Mouse (Mus musculus): ENCODE results near the gene Apom. TPM values are rescaled to one million over a fixed set of nuclear protein-coding genes. Genes with fewer than 3 reads are reported as not detected.

Apom gene
- polyA plus RNA-seq, 2 experiments, result 1.1 TPM; not detected in 1

DNA sequence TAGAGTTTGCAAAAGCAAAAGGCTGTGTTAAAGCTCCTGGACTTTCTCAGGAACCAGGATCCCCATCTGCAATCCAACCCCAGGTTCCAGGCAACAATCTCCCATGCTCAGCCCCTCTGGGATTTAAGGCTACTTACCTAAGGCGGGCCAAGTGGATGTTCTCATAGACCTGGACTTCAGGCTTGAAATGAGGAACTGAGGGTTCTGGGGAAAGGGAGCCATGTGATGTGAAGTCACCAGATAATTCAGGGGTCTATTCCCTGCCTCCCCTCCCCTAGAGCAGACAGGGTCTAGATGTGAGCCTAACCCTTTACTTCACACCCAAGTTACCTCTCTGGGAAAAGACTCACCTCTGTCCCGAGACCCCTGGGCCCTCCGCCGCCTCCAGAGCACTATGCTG, 51.1 kb downstream of the Apom start:
- Histone ChIP-seq H3K27ac (replicated peaks; ENCODE audit: low read depth, low read length) (no peak overlapping the region), H3K4me2 (replicated peaks; ENCODE audit: low read depth, low read length, severe bottlenecking) (no peak overlapping the region), H3K27me3 (ENCODE audit: control insufficient read depth, insufficient read depth, low read length) (no peaks in the 10 kb centered on the region), H3K36me3 (ENCODE audit: control insufficient read depth, insufficient read depth, low read length) (no peaks in the 10 kb centered on the region), H3K9me3 (ENCODE audit: control insufficient read depth, low read length) (no peaks in the 10 kb centered on the region), H3K9ac (ENCODE audit: low read depth, low read length, severe bottlenecking) (no peak overlapping the region), H3K4me1 (ENCODE audit: control insufficient read depth, insufficient read depth, low read length) (peaks cover 5% of the 10 kb centered on the region; the same call in 1 of the 2 replicates), H3K4me3 (replicated peaks; ENCODE audit: low read length) (no peak overlapping the region)
- no peak for DNase-seq (ENCODE audit: low spot score)
- WGBS, result 94% methylated on average over 4 of the region's 4 CpGs
- no peak for ATAC-seq (ENCODE audit: low FRiP score, low read depth)
- TF ChIP-seq POLR2A (IDR thresholded peaks at IDR 0.05; ENCODE audit: borderline replicate concordance, extremely low read depth, insufficient read depth, insufficient read length), result no peak

- Histone ChIP-seq H3K4me2 (replicated peaks; ENCODE audit: low read depth, low read length, severe bottlenecking) (no peak overlapping the region), H3K36me3 (ENCODE audit: control insufficient read depth, insufficient read depth, low read length) (no peaks in the 10 kb centered on the region), H3K4me3 (replicated peaks; ENCODE audit: low read length) (no peak overlapping the region), H3K27me3 (ENCODE audit: control insufficient read depth, insufficient read depth, low read length) (no peaks in the 10 kb centered on the region), H3K9ac (ENCODE audit: low read depth, low read length, severe bottlenecking) (no peak overlapping the region), H3K27ac (replicated peaks; ENCODE audit: low read depth, low read length) (no peak overlapping the region), H3K9me3 (ENCODE audit: control insufficient read depth, low read length) (no peaks in the 10 kb centered on the region), H3K4me1 (ENCODE audit: control insufficient read depth, insufficient read depth, low read length) (peaks cover 5% of the 10 kb centered on the region; the same call in 1 of the 2 replicates)
- no peak for TF ChIP-seq POLR2A (IDR thresholded peaks at IDR 0.05; ENCODE audit: borderline replicate concordance, extremely low read depth, insufficient read depth, insufficient read length)
- DNase-seq (ENCODE audit: low spot score) (no peak), ATAC-seq (ENCODE audit: low FRiP score, low read depth) (no peak)
- 49% methylated on average over 6 of the region's 6 CpGs for WGBS
These were observed 51.6 kb downstream of the Apom start for GRCm38 (mm10) chr17:35080248-35080647.

GRCm38 (mm10) chr17:35079778-35080177, 52.1 kb downstream of the Apom start:
- H3K4me3 ChIP-seq (replicated peaks; ENCODE audit: low read length), result no peak overlapping the region
- WGBS, result 72% methylated on average over 9 of the region's 9 CpGs
- H3K36me3 ChIP-seq (ENCODE audit: control insufficient read depth, insufficient read depth, low read length), result no peaks in the 10 kb centered on the region
- ATAC-seq (ENCODE audit: low FRiP score, low read depth), result no peak
- no peak for TF ChIP-seq POLR2A (IDR thresholded peaks at IDR 0.05; ENCODE audit: borderline replicate concordance, extremely low read depth, insufficient read depth, insufficient read length)
- H3K4me2 ChIP-seq (replicated peaks; ENCODE audit: low read depth, low read length, severe bottlenecking), result no peak overlapping the region
- H3K4me1 ChIP-seq (ENCODE audit: control insufficient read depth, insufficient read depth, low read length), result peaks cover 5% of the 10 kb centered on the region; the same call in 1 of the 2 replicates
- DNase-seq (ENCODE audit: low spot score), result no peak
- H3K9ac ChIP-seq (ENCODE audit: low read depth, low read length, severe bottlenecking), result no peak overlapping the region
- no peaks in the 10 kb centered on the region for H3K27me3 ChIP-seq (ENCODE audit: control insufficient read depth, insufficient read depth, low read length)
- no peak overlapping the region for H3K27ac ChIP-seq (replicated peaks; ENCODE audit: low read depth, low read length)
- H3K9me3 ChIP-seq (ENCODE audit: control insufficient read depth, low read length), result no peaks in the 10 kb centered on the region

Other genes starting within 250 kb of the Apom start
Only the 30 nearest of the 41 such genes appear.
- gene Lsm2, start 150.2 kb downstream of the Apom start, polyA plus RNA-seq (2012; rRNA removed), result 186 and 233 TPM in 2 replicates
- 170 and 178 TPM in 2 replicates for gene Lsm2, start 150.2 kb downstream of the Apom start, polyA plus RNA-seq (2014; fragmentation: Nextera tagmentation; extraction: Ambion mirVana)
- 163 and 216 TPM in 2 replicates for gene Vars, start 131.1 kb downstream of the Apom start, polyA plus RNA-seq (2012; rRNA removed)
- gene Vars, start 131.1 kb downstream of the Apom start, polyA plus RNA-seq (2014; fragmentation: Nextera tagmentation; extraction: Ambion mirVana), result 88.3 and 100 TPM in 2 replicates
- 0.64 and 0.85 TPM in 2 replicates for gene Vwa7, start 115.5 kb downstream of the Apom start, polyA plus RNA-seq (2012; rRNA removed)
- gene Vwa7, start 115.5 kb downstream of the Apom start, polyA plus RNA-seq (2014; fragmentation: Nextera tagmentation; extraction: Ambion mirVana), result 0.11 and 0.15 TPM in 2 replicates
- gene Sapcd1, start 104.0 kb downstream of the Apom start, polyA plus RNA-seq (2012; rRNA removed), result 12.0 and 15.2 TPM in 2 replicates
- 12.5 and 13.7 TPM in 2 replicates for gene Sapcd1, start 104.0 kb downstream of the Apom start, polyA plus RNA-seq (2014; fragmentation: Nextera tagmentation; extraction: Ambion mirVana)
- gene Msh5, start 85.3 kb downstream of the Apom start, polyA plus RNA-seq (2012; rRNA removed), result 6.4 and 6.5 TPM in 2 replicates
- 3.4 and 3.5 TPM in 2 replicates for gene Msh5, start 85.3 kb downstream of the Apom start, polyA plus RNA-seq (2014; fragmentation: Nextera tagmentation; extraction: Ambion mirVana)
- gene Clic1, start 82.1 kb downstream of the Apom start, polyA plus RNA-seq (2012; rRNA removed), result 229 and 236 TPM in 2 replicates
- 103 and 108 TPM in 2 replicates for gene Clic1, start 82.1 kb downstream of the Apom start, polyA plus RNA-seq (2014; fragmentation: Nextera tagmentation; extraction: Ambion mirVana)
- 271 and 326 TPM in 2 replicates for gene Ddah2, start 73.0 kb downstream of the Apom start, polyA plus RNA-seq (2012; rRNA removed)
- 358 and 403 TPM in 2 replicates for gene Ddah2, start 73.0 kb downstream of the Apom start, polyA plus RNA-seq (2014; fragmentation: Nextera tagmentation; extraction: Ambion mirVana)
- gene Ly6g6c, start 66.7 kb downstream of the Apom start, polyA plus RNA-seq (2012; rRNA removed), result 3.4 and 5.5 TPM in 2 replicates
- 10.4 and 22.3 TPM in 2 replicates for gene Ly6g6c, start 66.7 kb downstream of the Apom start, polyA plus RNA-seq (2014; fragmentation: Nextera tagmentation; extraction: Ambion mirVana)
- 0.45 and 0.47 TPM in 2 replicates for gene Mpig6b, start 65.9 kb downstream of the Apom start, polyA plus RNA-seq (2012; rRNA removed)
- gene Mpig6b, start 65.9 kb downstream of the Apom start, polyA plus RNA-seq (2014; fragmentation: Nextera tagmentation; extraction: Ambion mirVana), result 0.64 and 1.3 TPM in 2 replicates
- 14.2 and 14.8 TPM in 2 replicates for gene Ly6g6e, start 55.1 kb downstream of the Apom start, polyA plus RNA-seq (2012; rRNA removed)
- 18.0 and 28.4 TPM in 2 replicates for gene Ly6g6e, start 55.1 kb downstream of the Apom start, polyA plus RNA-seq (2014; fragmentation: Nextera tagmentation; extraction: Ambion mirVana)
- 1.3 and 2.3 TPM in 2 replicates for gene Ly6g6d, start 54.0 kb downstream of the Apom start, polyA plus RNA-seq (2012; rRNA removed)
- gene Ly6g6d, start 54.0 kb downstream of the Apom start, polyA plus RNA-seq (2014; fragmentation: Nextera tagmentation; extraction: Ambion mirVana), result 2.0 TPM in 1 of 2 replicates, not detected in the other
- 0.14 and 0.73 TPM in 2 replicates for gene Ly6g6f, start 46.4 kb downstream of the Apom start, polyA plus RNA-seq (2012; rRNA removed)
- 0.28 TPM in 1 of 2 replicates, not detected in the other for gene Ly6g6f, start 46.4 kb downstream of the Apom start, polyA plus RNA-seq (2014; fragmentation: Nextera tagmentation; extraction: Ambion mirVana)
- 98.6 and 157 TPM in 2 replicates for gene Abhd16a, start 42.8 kb downstream of the Apom start, polyA plus RNA-seq (2012; rRNA removed)
- gene Abhd16a, start 42.8 kb downstream of the Apom start, polyA plus RNA-seq (2014; fragmentation: Nextera tagmentation; extraction: Ambion mirVana), result 78.0 and 88.3 TPM in 2 replicates
- gene Ly6g5c, start 23.8 kb downstream of the Apom start, polyA plus RNA-seq (2012; rRNA removed), result not detected in 2 replicates
- not detected in 2 replicates for gene Ly6g5c, start 23.8 kb downstream of the Apom start, polyA plus RNA-seq (2014; fragmentation: Nextera tagmentation; extraction: Ambion mirVana)
- gene Ly6g5b, start 16.6 kb downstream of the Apom start, polyA plus RNA-seq (2012; rRNA removed), result 2.1 and 3.5 TPM in 2 replicates
- gene Ly6g5b, start 16.6 kb downstream of the Apom start, polyA plus RNA-seq (2014; fragmentation: Nextera tagmentation; extraction: Ambion mirVana), result 0.59 and 0.68 TPM in 2 replicates
- gene Gpank1, start 10.6 kb downstream of the Apom start, polyA plus RNA-seq (2012; rRNA removed), result 13.6 and 15.1 TPM in 2 replicates
- 17.5 and 20.0 TPM in 2 replicates for gene Gpank1, start 10.6 kb downstream of the Apom start, polyA plus RNA-seq (2014; fragmentation: Nextera tagmentation; extraction: Ambion mirVana)
- gene Csnk2b, start 10.0 kb downstream of the Apom start, polyA plus RNA-seq (2012; rRNA removed), result 181 and 250 TPM in 2 replicates
- 275 and 308 TPM in 2 replicates for gene Csnk2b, start 10.0 kb downstream of the Apom start, polyA plus RNA-seq (2014; fragmentation: Nextera tagmentation; extraction: Ambion mirVana)
- gene D17H6S53E, start 5.7 kb downstream of the Apom start, polyA plus RNA-seq (2012; rRNA removed), result 5.7 and 6.6 TPM in 2 replicates
- gene D17H6S53E, start 5.7 kb downstream of the Apom start, polyA plus RNA-seq (2014; fragmentation: Nextera tagmentation; extraction: Ambion mirVana), result 6.4 and 8.2 TPM in 2 replicates
- 265 and 361 TPM in 2 replicates for gene Bag6, start 3.1 kb upstream of the Apom start, polyA plus RNA-seq (2012; rRNA removed)
- gene Bag6, start 3.1 kb upstream of the Apom start, polyA plus RNA-seq (2014; fragmentation: Nextera tagmentation; extraction: Ambion mirVana), result 76.2 and 82.8 TPM in 2 replicates
- 404 and 512 TPM in 2 replicates for gene Prrc2a, start 32.8 kb upstream of the Apom start, polyA plus RNA-seq (2012; rRNA removed)
- 192 and 196 TPM in 2 replicates for gene Prrc2a, start 32.8 kb upstream of the Apom start, polyA plus RNA-seq (2014; fragmentation: Nextera tagmentation; extraction: Ambion mirVana)
- gene Aif1, start 44.0 kb upstream of the Apom start, polyA plus RNA-seq (2012; rRNA removed), result 4.0 and 4.8 TPM in 2 replicates
- gene Aif1, start 44.0 kb upstream of the Apom start, polyA plus RNA-seq (2014; fragmentation: Nextera tagmentation; extraction: Ambion mirVana), result 13.1 and 15.7 TPM in 2 replicates
- gene Lst1, start 56.4 kb upstream of the Apom start, polyA plus RNA-seq (2012; rRNA removed), result 21.8 and 24.4 TPM in 2 replicates
- 23.2 and 29.2 TPM in 2 replicates for gene Lst1, start 56.4 kb upstream of the Apom start, polyA plus RNA-seq (2014; fragmentation: Nextera tagmentation; extraction: Ambion mirVana)
- 1.7 and 3.0 TPM in 2 replicates for gene Ltb, start 62.4 kb upstream of the Apom start, polyA plus RNA-seq (2012; rRNA removed)
- gene Ltb, start 62.4 kb upstream of the Apom start, polyA plus RNA-seq (2014; fragmentation: Nextera tagmentation; extraction: Ambion mirVana), result 1.1 and 1.4 TPM in 2 replicates
- 1.1 and 1.3 TPM in 2 replicates for gene Tnf, start 70.0 kb upstream of the Apom start, polyA plus RNA-seq (2012; rRNA removed)
- gene Tnf, start 70.0 kb upstream of the Apom start, polyA plus RNA-seq (2014; fragmentation: Nextera tagmentation; extraction: Ambion mirVana), result 0.28 and 0.73 TPM in 2 replicates
- gene Lta, start 73.3 kb upstream of the Apom start, polyA plus RNA-seq (2012; rRNA removed), result 0.36 and 0.39 TPM in 2 replicates
- gene Lta, start 73.3 kb upstream of the Apom start, polyA plus RNA-seq (2014; fragmentation: Nextera tagmentation; extraction: Ambion mirVana), result 0.14 TPM in 1 of 2 replicates, not detected in the other
- 0.26 TPM in 1 of 2 replicates, not detected in the other for gene Gm16181, start 88.8 kb upstream of the Apom start, polyA plus RNA-seq (2012; rRNA removed)
- gene Gm16181, start 88.8 kb upstream of the Apom start, polyA plus RNA-seq (2014; fragmentation: Nextera tagmentation; extraction: Ambion mirVana), result not detected in 2 replicates
- gene Atp6v1g2, start 101.6 kb upstream of the Apom start, polyA plus RNA-seq (2012; rRNA removed), result 11.2 and 12.0 TPM in 2 replicates
- gene Atp6v1g2, start 101.6 kb upstream of the Apom start, polyA plus RNA-seq (2014; fragmentation: Nextera tagmentation; extraction: Ambion mirVana), result 3.6 and 4.9 TPM in 2 replicates
- 17.0 and 19.6 TPM in 2 replicates for gene Nfkbil1, start 103.7 kb upstream of the Apom start, polyA plus RNA-seq (2012; rRNA removed)
- 4.9 and 5.9 TPM in 2 replicates for gene Nfkbil1, start 103.7 kb upstream of the Apom start, polyA plus RNA-seq (2014; fragmentation: Nextera tagmentation; extraction: Ambion mirVana)
- gene Ddx39b, start 109.7 kb upstream of the Apom start, polyA plus RNA-seq (2012; rRNA removed), result 877 and 1,003 TPM in 2 replicates
- gene Ddx39b, start 109.7 kb upstream of the Apom start, polyA plus RNA-seq (2014; fragmentation: Nextera tagmentation; extraction: Ambion mirVana), result 416 and 445 TPM in 2 replicates
- gene H2-D1, start 130.7 kb upstream of the Apom start, polyA plus RNA-seq (2012; rRNA removed), result 26.0 and 27.2 TPM in 2 replicates
- gene H2-D1, start 130.7 kb upstream of the Apom start, polyA plus RNA-seq (2014; fragmentation: Nextera tagmentation; extraction: Ambion mirVana), result 49.3 and 53.9 TPM in 2 replicates

All from limb, embryonic 14.5 days (tissue).